Mouse (Mus musculus) E14TG2a.4 (cell line): ENCODE data around the gene Zfp853.

ENCODE experiments used
- CTCF ChIP-seq: conservative IDR thresholded peaks from 2 replicates; pipeline ENCODE4 v1.5.1; 2014; ENCODE audit warnings: low read length
- NANOG ChIP-seq: IDR thresholded peaks from 2 replicates; pipeline ENCODE4 v1.6.1; 2014; ENCODE audit warnings: borderline replicate concordance, low read length, mixed read lengths
- POU5F1 ChIP-seq: IDR thresholded peaks from 2 replicates; pipeline ENCODE4 v1.6.1; 2014; ENCODE audit warnings: low read length, borderline replicate concordance

DNA sequence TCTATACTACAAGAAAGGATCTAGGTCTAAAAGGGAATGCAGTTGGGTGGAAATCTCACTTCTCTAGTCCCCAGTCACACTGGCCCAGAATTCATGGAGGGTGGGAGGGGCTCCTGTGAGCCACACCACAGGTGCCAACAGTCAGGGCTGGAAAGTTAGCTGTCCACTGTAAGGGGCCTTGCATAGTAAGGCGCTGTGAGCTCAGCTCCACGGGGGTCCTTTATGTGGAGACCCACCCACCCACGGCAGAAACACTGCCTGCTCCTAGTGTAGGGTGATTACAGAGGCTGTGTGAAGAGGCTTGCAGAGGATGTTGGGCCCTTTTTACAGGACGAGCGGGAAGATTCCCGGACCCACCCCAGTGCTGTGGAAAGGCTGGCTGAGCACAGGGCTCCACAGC is 41.4 kb downstream of the Zfp853 start:
- no peak for TF ChIP-seq CTCF
- TF ChIP-seq POU5F1: no peak
- no peak for TF ChIP-seq NANOG
